Mouse (Mus musculus) midbrain, embryonic 13.5 days (tissue): ENCODE results near the gene Bcl2l15. TPM values are rescaled to one million over a fixed set of nuclear protein-coding genes. Genes with fewer than 3 reads are reported as not detected.
A peak's percentile ranks its signal among the peaks of the same experiment; 100 is the strongest.
"Not testable (repeated sequence)": the region's sequence is repeated elsewhere in the genome, so short reads cannot be mapped to it uniquely, and the experiment has no call there.

Source experiments
- ATAC-seq: fragments of 200-750 bp; cut with Nextera tagmentation; 2 replicates; pipeline ENCODE4 v1.8.0; 2017; ENCODE audit warnings: mild to moderate bottlenecking, moderate TSS enrichment, moderate library complexity
- H3K27ac ChIP-seq: fragments of 300-500 bp; sonication (generic); 2 replicates; pipeline ENCODE4 v1.5.1; 2015; ENCODE audit warnings: inconsistent platforms, mild to moderate bottlenecking, moderate library complexity
- H3K27me3 ChIP-seq: fragments of 300-500 bp; sonication (generic); 2 replicates; pipeline ENCODE4 v1.6.1; 2015; ENCODE audit warnings: mild to moderate bottlenecking, inconsistent platforms
- H3K36me3 ChIP-seq: fragments of 300-500 bp; sonication (generic); 2 replicates; pipeline ENCODE4 v1.6.1; 2015; ENCODE audit warnings: mild to moderate bottlenecking, inconsistent platforms
- H3K4me1 ChIP-seq: fragments of 300-500 bp; sonication (generic); replicated peaks from 2 replicates; pipeline ENCODE4 v1.6.1; 2015; ENCODE audit warnings: inconsistent platforms
- H3K4me2 ChIP-seq: fragments of 300-500 bp; sonication (generic); replicated peaks from 2 replicates; pipeline ENCODE4 v1.6.1; 2015; ENCODE audit warnings: moderate library complexity, mild to moderate bottlenecking, inconsistent platforms
- H3K4me3 ChIP-seq: fragments of 300-500 bp; sonication (generic); replicated peaks from 2 replicates; pipeline ENCODE4 v1.5.1; 2015; ENCODE audit warnings: mild to moderate bottlenecking, inconsistent platforms
- H3K9ac ChIP-seq: fragments of 300-500 bp; sonication (generic); replicated peaks from 2 replicates; pipeline ENCODE4 v1.6.1; 2015; ENCODE audit warnings: mild to moderate bottlenecking, inconsistent platforms
- H3K9me3 ChIP-seq: fragments of 300-500 bp; sonication (generic); 2 replicates; pipeline ENCODE4 v1.6.1; 2016; ENCODE audit warnings: mild to moderate bottlenecking, inconsistent platforms
- WGBS: fragments of 180-500 bp; shearing (Covaris S2); methylation state at CpG from one replicate; pipeline ENCODE4 v1.1.7; 2015; 5-methylcytosine and 5-hydroxymethylcytosine counted together
- polyA plus RNA-seq: library from polyadenylated mRNA; unstranded; fragments of >200 nt; fragmentation: Nextera tagmentation; extraction: Ambion mirVana; gene quantifications from 2 replicates; pipeline ENCODE4 v1.2.1, GENCODE M21; 2015

Bcl2l15 gene
- 0.08 and 0.63 TPM in 2 replicates for polyA plus RNA-seq

DNA sequence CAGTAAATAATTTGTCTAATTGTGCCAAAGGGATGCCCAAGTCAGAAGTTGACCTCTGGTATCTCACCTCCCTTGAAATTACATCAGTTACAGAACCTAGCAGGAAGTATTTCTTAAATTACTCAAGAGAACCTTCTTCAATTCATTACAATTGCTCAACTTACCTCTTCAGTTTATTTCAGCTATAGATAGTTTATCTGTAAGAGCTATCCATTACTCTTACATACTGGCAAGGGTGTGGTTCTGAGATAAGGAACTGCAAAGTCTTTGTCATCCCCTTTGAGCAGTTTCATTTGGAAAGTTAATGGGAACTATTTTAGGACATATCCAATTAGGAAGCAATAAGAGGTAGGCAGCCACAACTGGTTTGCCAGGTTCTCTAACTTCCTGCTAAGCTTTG lies at the start of gene Bcl2l15:
Gene Bcl2l15 (plus strand): TSS at position 176 of the 400 bp plus-strand sequence.
- no peak for ATAC-seq
- H3K27me3 ChIP-seq, result no peaks in the 10 kb centered on the region
- no peaks in the 10 kb centered on the region for H3K36me3 ChIP-seq
- H3K4me1 ChIP-seq, result no peaks in the 10 kb centered on the region
- H3K27ac ChIP-seq, result no peak within 1 kb of the TSS
- H3K4me2 ChIP-seq, result no peak within 1 kb of the TSS
- no peak within 1 kb of the TSS for H3K9ac ChIP-seq
- H3K4me3 ChIP-seq, result no peak within 1 kb of the TSS
- no peaks in the 10 kb centered on the region for H3K9me3 ChIP-seq

DNA sequence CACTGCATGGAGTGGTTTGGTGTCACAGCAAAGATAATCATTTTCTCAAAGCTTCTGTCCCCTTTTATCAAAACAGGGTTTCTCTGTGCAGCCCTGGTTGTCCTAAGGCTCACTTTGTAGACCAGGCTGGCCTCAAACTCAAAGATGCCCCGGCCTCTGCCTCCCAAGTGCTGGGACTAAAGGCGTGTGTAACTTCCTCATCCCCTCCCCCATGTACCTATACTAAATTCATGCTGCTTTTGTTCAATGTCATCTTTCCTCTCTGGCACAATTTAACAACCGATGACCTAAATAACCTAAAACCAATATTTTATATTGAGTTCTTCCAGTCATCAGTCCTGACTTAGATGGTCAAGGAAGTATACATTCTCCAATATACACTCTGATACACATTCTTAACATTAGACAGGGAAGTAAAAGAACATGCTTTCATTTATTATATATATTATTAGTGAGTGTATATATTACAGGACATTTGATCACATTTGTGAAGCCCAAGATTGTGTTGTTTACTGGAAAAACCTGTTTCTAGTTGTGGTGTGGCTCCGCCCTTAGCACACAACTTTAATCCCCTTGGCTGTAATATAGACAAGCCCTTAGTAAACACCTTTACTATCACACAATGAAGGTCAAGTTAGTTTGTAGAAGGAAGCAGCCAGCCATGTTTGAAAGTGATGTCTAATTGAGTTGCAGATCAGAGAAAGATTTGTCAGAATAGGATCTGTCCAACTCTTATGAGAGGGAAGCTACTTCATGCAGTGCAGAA lies 49.4 kb upstream of the Bcl2l15 start:
- no peak overlapping the region for H3K27ac ChIP-seq
- H3K36me3 ChIP-seq, result peaks cover under 1% of the 10 kb centered on the region; the same call in 1 of the 2 replicates
- no peak overlapping the region for H3K4me3 ChIP-seq
- peaks cover 9% of the 10 kb centered on the region; the same call in 1 of the 2 replicates for H3K4me1 ChIP-seq
- no peak overlapping the region for H3K9ac ChIP-seq
- no peaks in the 10 kb centered on the region for H3K9me3 ChIP-seq
- H3K27me3 ChIP-seq, result no peaks in the 10 kb centered on the region
- no peak overlapping the region for H3K4me2 ChIP-seq
- 89% methylated on average over 4 of the region's 4 CpGs for WGBS
- ATAC-seq, result no peak

DNA sequence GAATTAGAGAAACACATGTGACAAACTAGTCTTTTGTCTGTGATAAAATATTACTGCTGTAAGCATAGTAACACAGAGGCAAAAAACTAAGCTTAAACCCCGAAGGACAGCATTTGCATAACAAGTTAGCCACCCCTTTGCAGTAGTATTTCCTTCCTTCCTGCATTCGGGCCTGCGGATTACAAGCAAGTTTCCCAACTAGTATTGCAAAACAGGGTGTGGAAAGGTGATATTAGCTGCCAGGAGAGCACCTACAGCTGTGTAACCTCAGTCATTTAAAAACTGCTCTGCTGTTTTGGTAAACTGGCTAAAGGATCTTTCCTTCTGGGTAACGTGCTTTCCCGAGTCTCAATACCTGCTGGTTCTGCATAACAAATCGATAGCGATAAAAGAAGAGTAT lies 45.2 kb upstream of the Bcl2l15 start:
- Histone ChIP-seq H3K27me3 (no peaks in the 10 kb centered on the region), H3K4me3 (no peak overlapping the region), H3K27ac (no peak overlapping the region), H3K4me2 (no peak overlapping the region), H3K9ac (no peak overlapping the region), H3K36me3 (no peaks in the 10 kb centered on the region), H3K4me1 (peaks cover 31% of the 10 kb centered on the region), H3K9me3 (no peaks in the 10 kb centered on the region)
- WGBS, result 69% methylated on average over 7 of the region's 7 CpGs
- ATAC-seq, result no peak

DNA sequence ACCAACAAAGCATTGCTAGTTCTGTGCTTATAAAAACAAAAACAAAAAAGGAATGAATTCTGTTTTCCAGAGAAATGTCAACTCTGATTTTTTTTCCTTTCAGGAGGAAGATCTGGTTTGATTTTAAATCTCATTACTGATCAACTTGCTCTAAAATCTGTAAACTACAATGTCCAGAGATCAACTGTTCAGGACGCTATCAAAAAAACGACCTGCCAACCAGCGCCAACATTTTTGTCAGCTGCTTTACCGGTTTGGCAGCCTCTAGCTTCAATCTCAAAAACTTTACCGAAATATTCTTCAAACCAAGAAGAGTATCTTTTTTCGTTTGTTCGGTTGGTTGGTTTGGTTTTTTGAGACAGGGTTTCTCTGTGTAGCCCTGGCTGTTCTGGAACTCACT lies 43.3 kb upstream of the Bcl2l15 start:
- Histone ChIP-seq H3K9ac (no peak overlapping the region), H3K4me2 (peak overlapping the region; percentile 89; the same call in 1 of the 2 replicates), H3K4me1 (peaks cover 31% of the 10 kb centered on the region), H3K9me3 (no peaks in the 10 kb centered on the region), H3K27ac (no peak overlapping the region), H3K27me3 (0 out of 2 replicates have a peak, but pooled peaks cover 4% of the 10 kb centered on the region), H3K4me3 (peak overlapping the region; percentile 95), H3K36me3 (no peaks in the 10 kb centered on the region)
- 90% methylated on average over 7 of the region's 7 CpGs for WGBS
- ATAC-seq, result no peak

DNA sequence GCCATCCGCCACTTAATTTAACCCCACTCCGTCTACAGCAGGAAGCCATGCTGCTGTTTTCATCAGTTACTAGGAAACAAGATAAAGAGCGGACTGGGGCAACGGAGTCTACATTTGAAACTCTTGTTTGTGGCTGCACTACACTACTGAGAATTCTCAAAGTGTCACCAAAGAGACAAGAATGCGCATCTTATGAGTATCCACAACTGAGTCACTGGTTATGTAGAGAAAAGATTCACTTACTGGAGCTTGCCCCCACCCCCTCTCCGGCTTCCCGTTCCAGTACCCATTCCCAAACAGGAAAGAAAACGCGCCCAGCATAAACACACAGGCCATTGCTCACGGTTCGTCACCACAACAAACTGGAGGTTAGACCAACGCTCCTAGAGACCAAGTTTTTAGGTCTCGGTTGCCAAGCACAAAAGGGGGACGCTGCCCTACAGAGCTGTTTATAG lies 42.5 kb upstream of the Bcl2l15 start:
- H3K27me3 ChIP-seq, result 0 out of 2 replicates have a peak, but pooled peaks cover 4% of the 10 kb centered on the region
- no peaks in the 10 kb centered on the region for H3K9me3 ChIP-seq
- H3K4me3 ChIP-seq, result peak overlapping the region; percentile 95
- peak overlapping the region; percentile 94 for H3K9ac ChIP-seq
- H3K4me2 ChIP-seq, result peak overlapping the region; percentile 89
- no peak for ATAC-seq
- no peaks in the 10 kb centered on the region for H3K36me3 ChIP-seq
- H3K27ac ChIP-seq, result peak overlapping the region; percentile 90
- 3% methylated on average over 14 of the region's 14 CpGs for WGBS
- peaks cover 31% of the 10 kb centered on the region for H3K4me1 ChIP-seq

DNA sequence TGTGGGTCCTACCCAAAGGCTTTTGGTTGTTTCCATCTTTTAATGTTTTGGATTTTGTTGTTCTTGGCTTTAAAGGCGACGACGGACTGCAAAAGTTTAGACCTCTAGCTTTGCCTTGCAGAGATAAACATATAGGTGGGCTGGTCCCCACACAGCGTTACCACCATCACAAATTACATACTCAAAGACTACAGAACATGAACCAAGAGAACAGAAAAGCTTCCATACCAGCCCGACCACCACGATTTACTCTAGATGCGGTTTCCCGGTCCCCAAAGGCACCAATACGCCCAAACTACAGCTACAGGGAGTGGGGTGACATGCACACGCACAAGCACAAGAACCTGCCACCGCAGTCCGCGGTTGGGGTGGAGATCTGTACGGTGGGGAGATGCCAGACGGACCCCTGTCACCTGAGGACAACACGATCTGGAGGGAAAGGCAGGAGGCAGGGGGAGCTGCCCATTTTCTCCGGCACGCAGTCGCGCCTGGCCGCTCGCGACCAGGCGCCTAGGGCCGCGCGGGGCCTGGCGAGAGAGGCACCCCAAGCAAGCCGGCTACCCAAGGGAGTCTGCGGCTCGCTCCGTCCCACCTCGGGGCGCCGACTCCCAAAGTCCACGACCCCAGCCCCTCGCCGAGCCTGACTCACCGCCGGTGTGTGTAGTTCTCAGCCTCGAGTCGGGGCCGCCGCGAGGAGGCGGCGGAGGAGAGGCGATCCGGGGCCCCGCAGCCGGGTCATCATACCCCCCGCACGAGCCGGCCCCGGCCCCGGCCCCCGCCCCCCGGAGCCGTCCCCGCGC lies 41.9 kb upstream of the Bcl2l15 start:
- under 1% methylated on average over 60 of the region's 61 CpGs for WGBS
- Histone ChIP-seq H3K4me2 (peak overlapping the region; percentile 89), H3K4me3 (peak overlapping the region; percentile 95), H3K4me1 (peaks cover 31% of the 10 kb centered on the region), H3K27me3 (0 out of 2 replicates have a peak, but pooled peaks cover 4% of the 10 kb centered on the region), H3K27ac (peak overlapping the region; percentile 90), H3K9me3 (no peaks in the 10 kb centered on the region), H3K9ac (peak overlapping the region; percentile 94), H3K36me3 (no peaks in the 10 kb centered on the region)
- peak; percentile 89 for ATAC-seq

DNA sequence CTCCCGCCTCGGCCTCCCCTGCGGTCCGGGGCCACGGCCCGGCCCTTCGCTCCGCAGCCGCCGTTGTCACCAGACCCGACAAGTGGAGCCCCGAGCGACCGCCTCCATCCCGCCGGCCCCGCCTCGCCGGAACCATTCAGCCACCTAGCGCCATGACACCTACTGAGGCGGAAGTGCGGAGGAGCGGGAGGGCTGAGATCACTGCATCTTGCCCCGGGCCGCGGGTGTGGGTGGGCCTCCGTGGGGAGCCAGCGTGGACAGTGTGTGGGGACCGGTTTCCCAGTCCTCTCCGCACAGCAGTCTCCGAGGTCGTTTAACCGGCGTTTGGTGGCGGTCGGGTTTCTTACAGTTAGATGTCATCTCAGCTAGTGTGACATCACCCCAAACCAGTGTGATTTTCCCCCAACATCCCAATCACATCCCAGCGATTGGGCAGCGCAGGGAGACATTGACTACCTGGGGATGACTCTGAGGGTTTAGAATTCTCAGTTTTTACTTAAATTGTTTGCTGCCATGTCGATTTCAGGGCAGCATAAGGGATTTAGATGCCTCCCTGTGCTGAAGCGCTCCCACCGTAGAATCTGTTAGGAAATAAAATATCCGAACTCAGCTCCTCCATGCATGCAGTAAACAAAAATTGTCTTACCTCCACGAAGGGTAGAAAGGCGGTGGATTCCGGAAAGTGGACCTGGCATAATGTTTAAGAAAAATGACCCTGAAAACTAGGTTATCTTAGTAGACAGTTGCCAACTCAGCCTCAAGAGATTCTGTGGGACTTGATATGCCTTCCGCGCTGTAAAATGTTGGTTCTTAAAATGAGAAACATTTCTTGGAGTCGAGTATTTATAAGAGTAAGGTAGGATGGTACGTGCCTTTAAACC lies 40.9 kb upstream of the Bcl2l15 start, which contains the start of gene Hipk1:
Gene Hipk1 (minus strand): TSS at position 334 of the 881 bp plus-strand sequence.
- ATAC-seq, result peak; percentile 98
- H3K9ac ChIP-seq, result peak within 1 kb of the TSS; percentile 94
- peak within 1 kb of the TSS; percentile 89 for H3K4me2 ChIP-seq
- H3K9me3 ChIP-seq, result no peaks in the 10 kb centered on the region
- H3K4me3 ChIP-seq, result peak within 1 kb of the TSS; percentile 95
- H3K4me1 ChIP-seq, result peaks cover 31% of the 10 kb centered on the region
- 0 out of 2 replicates have a peak, but pooled peaks cover 4% of the 10 kb centered on the region for H3K27me3 ChIP-seq
- WGBS, result 11% methylated on average over 47 of the region's 49 CpGs
- H3K27ac ChIP-seq, result peak within 1 kb of the TSS; percentile 90
- no peaks in the 10 kb centered on the region for H3K36me3 ChIP-seq

DNA sequence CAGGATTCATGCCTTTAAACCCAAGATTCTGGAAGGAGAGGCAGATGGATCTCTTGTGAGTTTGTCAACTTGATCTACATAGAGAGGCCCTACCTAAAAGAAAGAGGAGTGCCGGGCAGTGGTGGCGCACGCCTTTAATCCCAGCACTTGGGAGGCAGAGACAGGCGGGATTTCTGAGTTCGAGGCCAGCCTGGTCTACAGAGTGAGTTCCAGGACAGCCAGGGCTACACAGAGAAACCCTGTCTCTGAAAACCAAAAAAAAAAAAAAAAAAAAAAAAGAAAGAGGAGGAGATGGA lies 40.3 kb upstream of the Bcl2l15 start:
- H3K27me3 ChIP-seq, H3K9me3 ChIP-seq, H3K27ac ChIP-seq, ATAC-seq, H3K36me3 ChIP-seq: not testable (repeated sequence)
- H3K9ac ChIP-seq, result peak overlapping the region; percentile 94; the same call in 1 of the 2 replicates
- H3K4me3 ChIP-seq, result peak overlapping the region; percentile 95
- WGBS, result 82% methylated on average over 5 of the region's 5 CpGs
- H3K4me1 ChIP-seq, result peaks cover 30% of the 10 kb centered on the region
- peak overlapping the region; percentile 89 for H3K4me2 ChIP-seq

DNA sequence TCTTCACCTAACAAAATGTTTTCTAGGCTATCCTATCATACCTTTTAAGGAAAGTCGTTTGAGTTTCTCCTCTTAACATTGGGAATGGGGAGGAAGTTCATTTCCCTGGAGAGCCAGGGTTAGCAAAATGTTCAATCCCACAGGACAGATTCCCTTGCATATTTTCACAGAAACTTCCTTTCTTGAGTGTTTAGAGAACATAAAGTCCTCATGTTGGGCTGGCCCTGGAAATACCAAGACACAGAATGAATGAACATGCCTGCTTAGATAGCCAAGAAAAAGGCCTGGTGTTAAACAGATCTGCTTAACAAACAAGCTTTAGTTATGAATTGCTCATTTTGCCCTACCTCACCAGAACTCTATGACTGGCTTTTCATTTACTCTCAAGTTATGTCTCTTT lies 39.8 kb upstream of the Bcl2l15 start:
- ATAC-seq, result no peak
- Histone ChIP-seq H3K27me3 (0 out of 2 replicates have a peak, but pooled peaks cover 4% of the 10 kb centered on the region), H3K9ac (no peak overlapping the region), H3K4me1 (peaks cover 27% of the 10 kb centered on the region), H3K4me3 (no peak overlapping the region), H3K27ac (no peak overlapping the region), H3K9me3 (no peaks in the 10 kb centered on the region), H3K36me3 (no peaks in the 10 kb centered on the region), H3K4me2 (no peak overlapping the region)
- 89% methylated on average over 1 of the region's 1 CpGs for WGBS

DNA sequence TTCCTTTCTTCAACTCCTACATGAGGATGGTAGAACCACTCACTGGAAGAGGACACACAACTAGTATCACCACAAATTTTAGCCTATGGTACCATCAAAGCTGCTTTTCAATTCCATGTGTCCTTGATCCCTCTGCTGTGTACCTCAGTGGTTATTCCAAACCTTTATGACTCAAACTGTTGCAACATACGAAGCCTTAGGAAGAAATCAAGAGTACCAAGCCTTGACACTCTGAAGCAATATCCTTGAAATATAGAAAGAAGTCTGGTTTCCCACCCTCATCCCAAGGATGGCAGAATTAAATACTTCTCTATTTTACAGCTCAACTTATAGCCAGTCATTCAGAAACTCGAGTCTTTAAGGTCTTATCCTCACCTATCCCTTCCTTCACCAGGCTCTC lies 36.0 kb upstream of the Bcl2l15 start:
- no peak overlapping the region for H3K4me2 ChIP-seq
- 67% methylated on average over 2 of the region's 2 CpGs for WGBS
- ATAC-seq, result no peak
- no peak overlapping the region for H3K4me3 ChIP-seq
- H3K4me1 ChIP-seq, result peaks cover 5% of the 10 kb centered on the region
- 0 out of 2 replicates have a peak, but pooled peaks cover under 1% of the 10 kb centered on the region for H3K36me3 ChIP-seq
- no peak overlapping the region for H3K9ac ChIP-seq
- H3K27ac ChIP-seq, result no peak overlapping the region
- 0 out of 2 replicates have a peak, but pooled peaks cover 4% of the 10 kb centered on the region for H3K27me3 ChIP-seq
- no peaks in the 10 kb centered on the region for H3K9me3 ChIP-seq

DNA sequence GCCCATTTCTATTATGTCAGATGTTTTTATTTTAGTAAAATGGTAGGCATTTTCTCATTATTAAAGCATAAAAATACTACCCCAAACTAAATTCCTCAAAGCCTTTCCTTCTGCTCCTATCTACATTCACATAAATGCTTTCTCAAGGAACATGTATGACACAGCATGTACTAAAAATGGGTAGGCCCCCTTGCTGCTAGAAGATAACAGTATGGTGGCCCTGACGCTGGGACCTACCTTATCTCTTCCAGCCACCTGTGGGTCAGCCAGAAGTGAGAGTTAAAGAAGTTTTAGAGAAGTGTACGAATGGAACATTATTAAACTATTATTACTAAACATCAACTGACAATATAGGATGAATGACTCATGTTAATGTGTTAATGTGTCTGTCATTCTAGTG lies 32.9 kb upstream of the Bcl2l15 start:
- Histone ChIP-seq H3K36me3 (peaks cover 28% of the 10 kb centered on the region), H3K9ac (no peak overlapping the region), H3K27me3 (no peaks in the 10 kb centered on the region), H3K4me3 (no peak overlapping the region), H3K4me2 (no peak overlapping the region), H3K4me1 (no peaks in the 10 kb centered on the region), H3K27ac (no peak overlapping the region), H3K9me3 (no peaks in the 10 kb centered on the region)
- WGBS, result 94% methylated on average over 2 of the region's 2 CpGs
- no peak for ATAC-seq
